In the genomic region with DNA sequence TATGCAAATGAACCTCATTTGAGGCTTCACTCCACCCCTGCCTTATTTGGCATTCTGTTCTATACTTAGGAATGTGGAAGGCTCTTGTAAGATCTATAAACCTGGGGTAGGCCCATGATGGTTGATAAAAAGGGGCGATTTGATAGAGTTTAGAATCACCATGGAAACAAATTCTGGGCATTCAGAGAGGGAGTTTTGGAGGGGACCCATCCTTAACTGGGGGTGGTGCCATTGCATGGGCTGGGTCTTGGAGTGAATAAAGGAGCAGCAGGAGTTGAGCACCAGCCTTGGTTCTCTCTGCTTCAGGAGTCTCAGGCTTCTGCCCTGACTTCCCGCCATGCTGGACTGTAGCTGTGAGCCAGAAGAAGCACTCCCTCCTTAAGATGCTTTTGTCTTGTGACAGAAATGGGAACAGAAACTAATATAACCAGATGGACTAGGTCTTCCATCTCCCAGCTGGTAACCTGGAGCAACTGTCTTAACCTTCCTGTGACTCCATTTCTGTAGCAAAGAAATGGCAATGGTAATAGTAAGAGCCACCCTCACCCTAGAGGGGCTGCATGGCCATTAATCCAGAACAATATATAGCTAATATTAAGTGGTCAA, we compare ENCODE assay signal across 16 mouse cellular contexts.
"Had no signal": no experiment of that assay in that cellular context is flagged by ENCODE, and none has a peak within 500 bp of the region (broad histone marks: within the 10 kb centered on the region; RNA-seq: fewer than 3 reads in every experiment).

No protein-coding gene starts in this region.

- H3K9me3 ChIP-seq: limb, embryonic 12.5 days; limb, embryonic 15.5 days; midbrain, embryonic 12.5 days; stomach, embryonic 15.5 days had no signal

- DNase-seq: kidney, adult 18-20 months; kidney, postnatal 25 days; left cerebral cortex, postnatal 4 days; liver, postnatal 0 days; lung, embryonic 14.5 days; thymus, adult 18-20 months; thymus, postnatal 36 days had no signal

- ATAC-seq: liver, postnatal 0 days; lung, postnatal 0 days; midbrain, embryonic 16.5 days had no signal

- H3K27ac ChIP-seq: kidney, postnatal 0 days; limb, embryonic 12.5 days; limb, embryonic 15.5 days; liver, embryonic 14.5 days; midbrain, embryonic 12.5 days; stomach, embryonic 15.5 days had no signal

- H3K9ac ChIP-seq: limb, embryonic 12.5 days; limb, embryonic 15.5 days; liver, embryonic 14.5 days; liver, postnatal 0 days; lung, embryonic 14.5 days; midbrain, embryonic 12.5 days; stomach, embryonic 15.5 days had no signal

- H3K4me3 ChIP-seq: limb, embryonic 12.5 days; limb, embryonic 15.5 days; midbrain, embryonic 12.5 days; stomach, embryonic 15.5 days had no signal

- H3K27me3 ChIP-seq: limb, embryonic 12.5 days; limb, embryonic 15.5 days; midbrain, embryonic 12.5 days; stomach, embryonic 15.5 days had no signal

- H3K4me2 ChIP-seq: limb, embryonic 12.5 days; limb, embryonic 15.5 days; liver, embryonic 11.5 days; lung, embryonic 14.5 days; midbrain, embryonic 12.5 days; stomach, embryonic 15.5 days had no signal

- H3K36me3 ChIP-seq: limb, embryonic 12.5 days; limb, embryonic 15.5 days; midbrain, embryonic 12.5 days; stomach, embryonic 15.5 days had no signal

- H3K4me1 ChIP-seq: limb, embryonic 12.5 days; limb, embryonic 15.5 days; midbrain, embryonic 12.5 days; stomach, embryonic 15.5 days had no signal
